23 mouse cellular contexts compared by ENCODE assay signal in the genomic region with DNA sequence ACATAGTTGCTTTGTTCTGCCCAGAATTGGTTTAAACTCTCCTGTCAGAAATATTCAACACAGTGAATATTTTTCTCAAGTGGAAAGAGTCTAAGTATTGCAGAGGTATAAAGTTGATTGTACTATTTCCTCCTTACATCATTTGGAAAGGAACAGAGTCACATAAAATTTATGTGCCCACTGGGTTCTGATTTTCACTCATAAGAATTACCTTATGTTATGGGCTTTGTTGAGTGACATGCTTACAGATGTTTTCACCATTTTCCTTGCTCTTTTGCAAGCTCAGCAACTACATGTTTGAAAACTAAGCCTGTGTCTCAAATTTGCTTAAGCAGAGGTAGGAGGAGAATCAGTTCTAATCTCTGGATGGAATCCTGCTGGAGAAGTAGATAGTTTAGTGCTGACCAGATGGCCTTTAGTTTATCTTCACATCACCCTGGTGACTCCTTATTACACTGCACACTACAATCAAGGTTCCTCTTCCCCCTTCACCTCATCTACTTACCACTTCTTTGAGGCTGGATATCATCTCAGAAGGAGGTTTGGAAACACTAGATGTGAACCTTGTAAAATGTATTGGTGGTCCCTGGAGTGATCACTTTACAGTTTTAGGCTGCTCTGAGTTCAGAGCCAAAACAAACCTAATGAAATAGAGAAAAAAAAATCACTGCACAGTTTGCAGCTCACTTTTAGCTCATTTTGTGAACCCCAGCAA.
A peak's percentile ranks its signal among the peaks of the same experiment; 100 is the strongest.
DNase-seq lines count a peak whose midpoint lies in the region; ATAC-seq lines count a peak whose summit lies in the region.
"Had no signal": no experiment of that assay in that cellular context is flagged by ENCODE, and none has a peak within 500 bp of the region (broad histone marks: within the 10 kb centered on the region; RNA-seq: fewer than 3 reads in every experiment).

No protein-coding gene starts in this region.

- H3K27me3 ChIP-seq in embryonic facial prominence, embryonic 14.5 days (replicated peaks; ENCODE audit: control insufficient read depth, insufficient read depth, low read length): no peaks in the 10 kb centered on the region
- H3K27me3 ChIP-seq in embryonic facial prominence, embryonic 10.5 days (replicated peaks; ENCODE audit: low read depth, poor library complexity, severe bottlenecking): no peaks in the 10 kb centered on the region
- no peaks in the 10 kb centered on the region for H3K27me3 ChIP-seq in limb, embryonic 13.5 days
- H3K27me3 ChIP-seq in limb, embryonic 15.5 days: no peaks in the 10 kb centered on the region
- no peaks in the 10 kb centered on the region for H3K27me3 ChIP-seq in hindbrain, embryonic 10.5 days (ENCODE audit: insufficient read depth, poor library complexity, severe bottlenecking)
- H3K27me3 ChIP-seq: CH12.LX; embryonic facial prominence, embryonic 13.5 days; forebrain, embryonic 13.5 days; forebrain, embryonic 15.5 days; Patski had no signal

- no peak overlapping the region for H3K9ac ChIP-seq in embryonic facial prominence, embryonic 14.5 days (ENCODE audit: low read depth, low read length)
- H3K9ac ChIP-seq in limb, embryonic 13.5 days: no peak overlapping the region
- no peak overlapping the region for H3K9ac ChIP-seq in limb, embryonic 15.5 days
- H3K9ac ChIP-seq: embryonic facial prominence, embryonic 13.5 days; forebrain, embryonic 13.5 days; forebrain, embryonic 15.5 days; forebrain, postnatal 0 days had no signal

- DNase-seq in embryonic facial prominence, embryonic 14.5 days (ENCODE audit: low spot score): peak; percentile 36
- DNase-seq in embryonic facial prominence, embryonic 10.5 days (ENCODE audit: low spot score): no peak
- no peak for DNase-seq in hindbrain, embryonic 10.5 days (ENCODE audit: low spot score)
- DNase-seq: adrenal gland, adult 8-10 months; adrenal gland, postnatal 14 days; adrenal gland, postnatal 36 days; B cell, adult 2 months; cerebellum, adult 11-12 months; cerebellum, adult 2 months; cerebellum, adult 9-10 months; cerebellum, postnatal 10 days; cerebellum, postnatal 25 days; forebrain, postnatal 0 days had no signal

- H3K27ac ChIP-seq in embryonic facial prominence, embryonic 14.5 days (replicated peaks; ENCODE audit: low read depth, low read length): no peak overlapping the region
- no peak overlapping the region for H3K27ac ChIP-seq in embryonic facial prominence, embryonic 10.5 days (replicated peaks)
- H3K27ac ChIP-seq in limb, embryonic 13.5 days: no peak overlapping the region; the same call in 1 of the 2 replicates
- H3K27ac ChIP-seq in limb, embryonic 15.5 days: no peak overlapping the region
- no peak overlapping the region for H3K27ac ChIP-seq in hindbrain, embryonic 10.5 days
- H3K27ac ChIP-seq: embryonic facial prominence, embryonic 13.5 days; forebrain, embryonic 13.5 days; forebrain, embryonic 15.5 days had no signal

- ATAC-seq in embryonic facial prominence, embryonic 14.5 days (ENCODE audit: low read depth): no peak
- peak; percentile 88 for ATAC-seq in limb, embryonic 13.5 days (ENCODE audit: low FRiP score, low read depth)
- ATAC-seq in limb, embryonic 15.5 days (ENCODE audit: insufficient number of reproducible peaks, low FRiP score, low TSS enrichment, low read depth): peak; percentile 72; the same call in 1 of the 2 replicates
- ATAC-seq: activated CD4-positive, CD25-positive, alpha-beta regulatory T cell, adult 4 months; CD4-positive, CD25-positive, alpha-beta regulatory T cell, adult 4 months; forebrain, embryonic 13.5 days; forebrain, embryonic 15.5 days; forebrain, postnatal 0 days; Patski had no signal

- H3K4me1 ChIP-seq in embryonic facial prominence, embryonic 14.5 days (ENCODE audit: control insufficient read depth, insufficient read depth, low read length): no peaks in the 10 kb centered on the region
- no peaks in the 10 kb centered on the region for H3K4me1 ChIP-seq in embryonic facial prominence, embryonic 10.5 days
- peaks cover 18% of the 10 kb centered on the region for H3K4me1 ChIP-seq in limb, embryonic 13.5 days
- H3K4me1 ChIP-seq in limb, embryonic 15.5 days: peaks cover 2% of the 10 kb centered on the region; the same call in 1 of the 2 replicates
- no peaks in the 10 kb centered on the region for H3K4me1 ChIP-seq in hindbrain, embryonic 10.5 days (replicated peaks)
- H3K4me1 ChIP-seq: embryonic facial prominence, embryonic 13.5 days; forebrain, embryonic 13.5 days; forebrain, embryonic 15.5 days had no signal

- H3K4me2 ChIP-seq in embryonic facial prominence, embryonic 14.5 days (ENCODE audit: low read depth, low read length): no peak overlapping the region
- no peak overlapping the region for H3K4me2 ChIP-seq in limb, embryonic 13.5 days (replicated peaks)
- no peak overlapping the region for H3K4me2 ChIP-seq in limb, embryonic 15.5 days
- H3K4me2 ChIP-seq: embryonic facial prominence, embryonic 13.5 days; forebrain, embryonic 13.5 days; forebrain, embryonic 15.5 days had no signal

- H3K4me3 ChIP-seq in embryonic facial prominence, embryonic 14.5 days (ENCODE audit: low read depth, low read length): no peak overlapping the region
- H3K4me3 ChIP-seq in embryonic facial prominence, embryonic 10.5 days: no peak overlapping the region
- no peak overlapping the region for H3K4me3 ChIP-seq in limb, embryonic 13.5 days
- no peak overlapping the region for H3K4me3 ChIP-seq in limb, embryonic 15.5 days
- H3K4me3 ChIP-seq in hindbrain, embryonic 10.5 days: no peak overlapping the region
- H3K4me3 ChIP-seq: embryonic facial prominence, embryonic 13.5 days; forebrain, embryonic 13.5 days; forebrain, embryonic 15.5 days had no signal

- H3K36me3 ChIP-seq in embryonic facial prominence, embryonic 14.5 days (ENCODE audit: control insufficient read depth, insufficient read depth, low read length): no peaks in the 10 kb centered on the region
- no peaks in the 10 kb centered on the region for H3K36me3 ChIP-seq in embryonic facial prominence, embryonic 10.5 days (replicated peaks)
- no peaks in the 10 kb centered on the region for H3K36me3 ChIP-seq in limb, embryonic 13.5 days
- no peaks in the 10 kb centered on the region for H3K36me3 ChIP-seq in limb, embryonic 15.5 days
- H3K36me3 ChIP-seq in hindbrain, embryonic 10.5 days: no peaks in the 10 kb centered on the region
- H3K36me3 ChIP-seq: embryonic facial prominence, embryonic 13.5 days; forebrain, embryonic 15.5 days; G1E had no signal

- no peaks in the 10 kb centered on the region for H3K9me3 ChIP-seq in embryonic facial prominence, embryonic 14.5 days (ENCODE audit: control insufficient read depth, low read length)
- H3K9me3 ChIP-seq in embryonic facial prominence, embryonic 10.5 days: no peaks in the 10 kb centered on the region
- H3K9me3 ChIP-seq in limb, embryonic 13.5 days: no peaks in the 10 kb centered on the region
- H3K9me3 ChIP-seq in limb, embryonic 15.5 days: no peaks in the 10 kb centered on the region
- H3K9me3 ChIP-seq in hindbrain, embryonic 10.5 days: peaks cover 2% of the 10 kb centered on the region; the same call in 1 of the 2 replicates
- H3K9me3 ChIP-seq: embryonic facial prominence, embryonic 13.5 days; forebrain, embryonic 13.5 days; forebrain, embryonic 15.5 days; G1E had no signal
